Mouse (Mus musculus): ENCODE measurements around the gene Hcls1.

Gene Hcls1

DNA sequence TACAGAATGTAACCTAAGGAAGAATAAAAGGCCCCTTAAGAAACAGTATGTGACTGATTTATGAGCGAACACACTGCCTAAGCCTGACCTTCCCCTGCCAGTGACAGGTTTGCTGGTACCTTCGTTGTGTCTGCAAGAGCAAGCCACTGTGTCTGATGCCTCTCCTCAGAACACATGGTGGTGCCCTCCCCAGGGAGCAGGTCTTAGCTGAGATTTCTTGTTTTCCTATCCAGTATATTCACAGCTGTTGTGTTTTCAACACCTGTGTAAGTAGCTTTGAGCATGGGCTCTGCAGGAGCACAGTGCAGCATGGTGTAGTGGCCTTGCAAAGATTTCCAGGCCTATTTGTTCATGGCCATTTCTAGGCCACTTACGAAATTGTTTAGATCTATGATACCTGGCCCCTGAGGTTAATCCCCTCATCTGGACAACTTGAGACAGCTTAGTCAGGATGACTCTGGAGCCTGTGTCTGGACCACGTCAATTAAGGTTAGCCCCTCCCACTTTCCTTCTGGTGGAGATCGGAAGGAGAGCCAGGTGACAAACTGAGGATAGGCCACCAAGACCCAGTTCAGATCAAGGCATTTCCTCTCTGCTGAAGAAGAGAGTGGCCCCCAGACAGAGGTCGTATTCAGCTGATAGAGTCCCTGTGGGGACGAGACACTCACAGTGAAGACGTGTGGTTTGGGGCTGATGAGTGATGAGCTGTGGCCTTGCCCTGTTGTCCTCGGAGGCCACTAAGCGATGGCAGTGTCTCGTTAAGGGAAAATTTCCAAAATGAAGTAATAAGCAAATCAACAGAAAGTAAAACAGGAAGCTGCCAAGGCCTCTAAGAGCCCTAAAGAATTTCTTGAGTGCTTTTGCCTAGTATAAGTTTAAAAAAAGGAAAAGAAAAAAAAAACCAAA is 4.3 kb upstream of the Hcls1 start:
- CTCF ChIA-PET: interaction anchor here (0.6 kb wide), 1 partner anchor 56 kb away, joined by 5 read pairs; no protein-coding TSS in a partner anchor

DNA sequence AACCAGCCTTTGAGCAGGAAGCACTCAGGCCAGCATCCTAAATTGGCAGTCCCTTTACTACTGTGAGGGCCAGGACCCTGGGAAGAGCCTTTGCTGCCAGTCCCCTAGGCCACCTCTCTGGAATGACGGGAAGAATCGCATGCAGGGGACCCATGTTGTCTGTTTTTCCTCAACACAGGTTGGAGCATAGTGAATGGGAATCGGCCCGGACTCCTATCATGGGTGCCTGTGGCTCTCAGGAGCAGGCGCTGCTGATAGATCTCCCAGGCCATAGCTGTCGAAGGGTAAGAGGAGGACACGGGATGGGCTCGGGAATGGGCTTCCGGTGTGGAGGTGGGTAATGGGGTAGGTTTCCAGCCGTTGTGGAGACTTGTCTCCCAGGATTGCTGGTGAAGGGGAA is 3.4 kb upstream of the Hcls1 start:
- CTCF ChIA-PET: interaction anchor here (1.1 kb wide), 1 partner anchor 13 kb away, joined by 3 read pairs; no protein-coding TSS in a partner anchor

DNA sequence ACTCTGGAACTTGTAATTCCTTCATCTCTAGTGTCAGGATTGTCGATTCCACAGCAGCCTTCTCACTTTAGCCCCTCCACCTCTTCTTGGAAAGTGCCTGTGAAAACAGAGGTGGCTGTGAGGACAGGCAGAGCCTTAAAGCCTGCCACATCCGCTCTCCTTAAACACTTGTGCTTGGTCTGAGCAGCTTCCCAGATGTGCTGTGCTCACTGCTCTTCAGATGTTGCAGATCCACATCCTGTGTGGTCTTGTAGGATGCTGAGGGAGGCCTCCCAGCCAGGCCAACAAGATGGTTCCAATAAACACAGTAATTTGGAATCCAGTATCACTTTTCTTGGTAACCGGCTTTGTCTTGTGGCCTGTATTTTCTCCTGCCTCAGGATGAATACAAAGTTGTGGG is 2.8 kb upstream of the Hcls1 start:
- CTCF ChIA-PET: interaction anchor here (1.1 kb wide), 1 partner anchor 12 kb away, joined by 3 read pairs; no protein-coding TSS in a partner anchor

DNA sequence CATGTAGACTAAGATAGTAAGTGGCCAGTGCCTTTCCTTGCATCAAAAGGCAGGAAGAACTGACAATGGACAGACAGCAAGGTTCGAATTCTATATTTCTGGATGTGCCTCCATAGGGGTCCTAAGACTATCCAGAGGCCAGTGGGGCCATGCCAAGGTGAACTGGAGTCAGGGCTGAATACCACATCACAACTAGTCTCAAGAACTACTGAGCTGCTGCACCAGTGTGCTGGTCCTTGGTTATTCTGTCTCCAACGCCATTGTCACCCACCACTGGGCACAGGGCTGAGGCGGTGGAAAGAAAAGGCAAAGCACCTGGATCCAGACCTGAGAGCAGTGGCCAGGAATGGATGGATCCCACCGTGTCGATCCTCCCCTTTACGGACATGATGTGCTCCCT is 2.2 kb upstream of the Hcls1 start:
- CTCF ChIA-PET: no interaction called here

DNA sequence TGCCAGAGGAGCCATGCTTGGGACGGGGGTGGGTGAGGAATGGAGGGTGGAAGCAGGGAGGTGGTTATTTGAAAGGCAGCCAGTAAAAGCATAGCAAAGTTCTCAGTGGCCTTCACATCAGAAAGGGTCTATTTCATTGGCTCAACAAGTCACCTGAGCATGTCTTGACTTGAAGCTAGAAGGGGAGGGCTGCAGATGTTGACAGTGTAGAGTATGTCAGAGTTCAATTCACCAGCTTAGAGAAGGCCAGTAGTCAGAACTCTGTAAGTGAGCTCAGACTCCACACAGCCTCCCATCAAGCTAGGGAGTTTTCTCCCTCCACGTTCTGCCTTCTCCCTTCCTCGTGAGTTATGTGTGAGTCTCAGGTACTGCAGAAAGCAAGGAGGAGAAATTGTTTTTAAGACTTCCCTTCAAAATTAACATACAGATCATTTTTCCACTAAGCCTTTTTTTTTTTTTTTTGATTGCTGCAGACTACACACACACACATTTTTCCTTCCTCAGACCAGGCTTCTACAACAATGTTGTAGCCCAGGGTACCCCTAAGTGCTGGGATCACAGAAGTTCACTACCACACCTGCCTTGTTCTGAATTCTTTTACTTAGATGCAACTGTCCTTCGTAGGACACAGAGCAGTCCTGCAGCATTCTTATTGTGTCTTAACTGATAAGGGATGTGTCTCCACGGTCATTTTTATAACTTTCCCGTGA is 497 bp upstream of the Hcls1 start:
- CTCF ChIA-PET: interaction anchor here (0.7 to 1.1 kb wide), 4 partner anchors 10 to 1555 kb away, joined by 3 to 4 read pairs (median 4); no protein-coding TSS in a partner anchor

DNA sequence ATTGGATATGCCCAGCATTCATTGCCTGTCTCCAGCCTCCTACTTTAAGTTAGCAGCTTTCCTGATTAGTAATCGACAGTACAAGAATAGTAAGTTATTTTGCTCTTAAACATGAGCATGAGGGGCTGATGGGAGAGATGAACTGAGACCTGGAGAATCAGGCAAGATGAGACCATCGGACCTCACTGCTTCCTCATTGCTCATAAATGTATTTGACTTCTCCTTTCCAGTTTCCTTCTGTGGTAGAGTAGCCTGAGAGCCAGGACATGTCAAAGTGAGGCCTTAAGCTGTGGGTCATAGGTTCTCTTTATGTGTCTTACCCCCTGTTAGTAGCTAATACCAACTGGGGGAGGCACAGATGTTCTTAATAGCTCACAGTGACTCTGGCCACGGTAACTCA is 1.0 kb downstream of the Hcls1 start:
- CTCF ChIA-PET: no interaction called here

DNA sequence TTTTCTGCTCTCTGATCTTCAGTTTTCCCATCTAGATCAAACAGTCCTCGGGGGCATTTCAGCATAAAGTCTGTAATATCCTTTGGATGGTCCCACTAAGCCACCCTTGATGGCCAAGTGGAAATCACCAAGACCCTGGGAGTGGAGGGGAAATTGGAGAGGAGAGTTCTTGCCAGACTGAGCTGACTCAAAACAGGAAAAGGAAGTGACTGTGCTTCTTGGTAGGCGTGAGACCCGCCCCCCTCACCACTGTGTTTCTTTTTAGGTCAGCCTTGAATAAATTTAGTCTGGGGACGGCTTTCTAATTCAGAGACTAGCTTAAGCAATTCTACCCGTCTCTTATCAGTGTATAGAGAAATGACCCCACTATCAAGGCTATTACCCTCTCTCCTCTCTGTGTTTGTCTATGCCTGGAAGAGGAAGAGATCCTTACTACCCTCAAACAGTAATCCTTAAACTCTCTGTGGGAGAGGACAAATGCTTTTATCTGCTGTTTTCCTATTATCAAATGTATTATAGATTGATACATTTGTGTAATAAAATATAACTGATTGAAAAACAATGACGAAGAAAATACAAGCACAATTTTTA is 6.4 kb downstream of the Hcls1 start:
- CTCF ChIA-PET: no interaction called here

DNA sequence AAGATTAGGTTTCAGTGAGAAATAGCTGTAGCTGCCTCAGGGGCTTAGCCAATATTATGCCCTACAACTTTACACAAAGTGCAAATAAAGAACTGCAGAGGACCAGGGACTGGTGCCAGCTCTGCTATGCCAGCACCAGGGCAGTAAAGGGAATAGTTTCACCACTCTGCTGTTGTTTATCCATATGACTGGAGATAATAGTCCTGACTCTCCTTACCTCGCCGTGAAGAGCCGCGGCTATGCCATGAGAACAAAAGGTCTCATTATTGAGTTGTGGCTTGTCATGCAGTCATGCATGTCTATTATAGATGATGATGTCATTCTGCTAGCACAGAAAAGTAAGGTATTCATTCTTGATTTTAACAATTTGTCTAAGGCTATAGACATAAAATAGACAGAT is 7.1 kb downstream of the Hcls1 start:
- CTCF ChIA-PET: no interaction called here

DNA sequence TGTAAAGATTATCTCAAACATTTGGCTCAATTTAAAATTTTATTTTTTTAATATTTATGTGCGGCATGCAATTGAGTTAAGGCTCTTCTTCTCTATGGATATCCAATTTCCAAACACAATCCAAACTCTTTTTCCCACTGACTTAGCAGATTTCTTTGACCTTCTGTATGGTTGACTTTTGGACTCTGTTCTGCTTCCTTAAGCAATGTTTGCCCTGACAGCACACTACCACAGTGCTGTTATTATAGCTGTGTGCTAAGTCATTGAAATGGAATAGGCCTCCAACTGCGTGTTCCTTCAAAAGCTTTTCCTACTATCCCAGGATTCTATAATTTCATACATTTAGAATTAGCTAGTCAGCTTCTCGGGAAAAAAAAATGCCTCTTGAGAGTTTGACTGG is 8.8 kb downstream of the Hcls1 start:
- CTCF ChIA-PET: interaction anchor here (1.0 kb wide), 1 partner anchor 9 kb away, joined by 3 read pairs; the partner anchor contains the start of gene Hcls1

DNA sequence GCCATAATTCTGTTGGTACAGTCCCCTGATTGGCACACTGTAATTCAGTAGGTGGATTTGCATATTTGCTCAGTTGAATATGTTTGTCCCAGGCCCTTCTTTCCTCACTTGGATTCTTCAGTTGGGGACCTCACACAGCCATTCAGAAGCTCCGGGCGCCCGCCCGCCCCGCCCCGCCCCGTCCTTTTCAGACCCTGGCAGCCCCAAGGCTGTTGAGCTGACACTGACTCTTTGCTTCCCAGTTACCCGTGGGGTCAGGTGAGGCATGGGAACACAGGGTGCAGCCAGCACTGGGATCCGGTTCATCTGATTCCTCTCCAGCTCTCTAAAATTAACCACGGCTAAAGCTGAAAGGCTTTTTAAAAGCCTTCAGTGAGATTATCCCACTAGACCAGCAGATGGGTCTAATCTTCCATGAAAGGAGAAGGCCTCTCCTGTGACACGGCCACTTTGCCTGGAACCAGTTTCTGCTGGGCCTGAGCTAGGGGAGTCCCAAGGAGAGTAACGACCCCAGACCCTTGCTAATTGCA is 10.2 kb downstream of the Hcls1 start:
- CTCF ChIA-PET: no interaction called here

DNA sequence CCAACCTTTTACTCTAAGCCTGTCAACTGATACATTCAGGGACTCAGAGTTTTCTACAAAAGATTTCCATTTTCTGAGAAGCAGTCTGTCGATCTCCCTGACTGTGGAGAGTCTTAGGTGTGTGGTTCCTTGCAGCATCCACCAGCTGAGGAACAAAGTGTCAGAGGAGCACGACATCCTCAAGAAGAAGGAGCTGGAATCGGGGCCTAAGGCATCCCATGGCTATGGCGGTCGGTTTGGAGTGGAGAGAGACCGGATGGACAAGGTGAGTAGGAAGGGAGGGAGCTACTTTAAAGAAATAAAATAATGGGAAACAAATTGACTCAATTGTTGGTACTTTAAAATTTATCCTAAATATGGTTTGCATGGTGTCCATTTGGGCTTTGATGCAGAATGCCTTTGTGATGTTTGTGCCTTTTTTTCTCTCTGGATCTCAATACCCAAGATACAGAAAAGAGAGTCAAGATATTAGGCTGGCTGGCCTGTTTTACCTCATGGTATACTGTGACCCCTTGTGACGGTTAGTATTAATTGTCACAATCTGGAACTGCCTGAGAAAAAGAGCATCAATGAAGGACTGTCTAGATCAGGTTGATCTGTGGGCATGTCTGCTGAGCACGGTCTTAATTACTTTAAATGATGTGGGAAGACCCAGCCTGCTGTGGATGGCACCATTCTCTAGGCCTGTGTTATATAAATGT is 11.8 kb downstream of the Hcls1 start:
- CTCF ChIA-PET: no interaction called here

DNA sequence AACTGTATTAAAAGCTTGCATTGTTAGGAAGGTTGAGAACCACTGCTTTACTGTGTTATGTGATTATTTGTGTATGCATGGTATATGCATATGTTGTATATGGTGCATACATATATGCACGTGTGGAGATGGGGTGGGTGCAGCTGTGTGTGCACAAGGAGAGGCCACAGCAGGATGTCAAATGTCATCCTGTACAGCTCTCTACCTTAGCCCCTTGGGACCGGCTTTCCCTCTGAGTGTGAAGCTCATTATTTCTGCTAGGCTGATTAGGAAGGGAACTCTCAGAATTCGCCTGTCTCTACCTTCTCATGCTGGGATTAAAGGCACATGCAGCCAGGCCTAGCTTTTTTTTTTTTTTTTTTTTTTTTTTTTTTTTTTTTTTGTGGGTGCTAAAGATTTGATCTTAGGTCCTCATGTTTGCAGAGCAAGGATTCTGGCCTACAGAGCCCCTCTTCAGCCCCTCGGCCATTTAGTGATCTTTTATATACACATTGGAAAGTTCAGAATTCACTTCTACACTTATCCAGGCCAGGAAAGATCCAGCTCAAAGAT is 12.9 kb downstream of the Hcls1 start:
- CTCF ChIA-PET: interaction anchor here (0.6 kb wide), 2 partner anchors 52 to 950 kb away, joined by 3 read pairs; no protein-coding TSS in a partner anchor

DNA sequence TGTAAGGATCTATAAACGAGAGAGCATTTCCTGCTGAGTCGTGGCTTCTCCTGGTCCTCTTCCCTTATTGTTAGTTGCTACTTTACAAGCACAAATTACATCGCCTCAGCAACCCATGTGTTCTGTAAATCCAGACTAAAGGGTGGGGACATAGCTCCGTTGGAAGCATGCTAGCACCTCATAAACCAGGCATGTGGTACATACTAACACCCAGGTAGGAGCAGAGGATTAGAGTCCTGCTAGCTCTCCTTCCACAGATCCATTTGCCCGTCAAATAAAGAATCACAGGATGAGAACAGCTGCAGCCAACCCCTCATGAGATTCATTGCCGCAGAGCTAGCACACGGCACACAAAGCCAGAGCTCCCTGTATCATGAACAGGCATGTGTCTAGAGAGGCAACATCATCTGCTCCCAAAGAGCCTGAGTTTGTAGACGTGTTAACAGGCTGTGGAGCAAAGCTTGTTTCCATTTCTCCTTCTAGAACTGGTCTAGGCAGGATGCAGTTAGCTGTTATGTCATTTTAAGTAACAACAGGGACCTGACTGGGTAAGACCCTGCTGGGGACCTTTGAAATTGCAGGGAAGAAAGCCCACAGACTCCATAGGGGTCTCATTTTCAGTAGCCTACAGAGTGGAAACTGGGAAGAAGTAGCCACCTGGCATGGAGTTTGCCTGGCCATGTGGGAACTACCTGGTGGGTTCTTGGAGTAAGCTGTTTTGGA is 15.0 kb downstream of the Hcls1 start:
- CTCF ChIA-PET: interaction anchor here (0.8 kb wide), 1 partner anchor 48 kb away, joined by 5 read pairs; no protein-coding TSS in a partner anchor

DNA sequence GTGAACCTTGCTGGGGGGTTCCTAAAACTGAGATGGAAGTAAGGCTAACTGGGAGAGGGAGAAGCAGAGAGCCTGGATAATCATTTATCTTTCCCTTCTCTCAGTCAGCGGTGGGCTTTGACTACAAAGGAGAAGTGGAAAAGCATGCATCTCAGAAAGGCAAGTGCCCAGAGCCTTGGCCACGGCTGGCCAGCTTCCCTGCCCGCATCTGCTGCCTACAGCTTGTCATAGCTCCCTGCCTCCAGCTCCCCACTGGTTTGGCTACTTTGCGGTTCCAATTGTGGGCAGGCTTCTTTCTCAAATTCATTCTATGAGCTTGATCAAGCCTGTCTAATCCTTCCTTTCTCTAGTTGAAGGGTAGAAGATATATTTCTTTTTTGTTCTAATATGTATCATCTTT is 16.2 kb downstream of the Hcls1 start:
- CTCF ChIA-PET: no interaction called here

DNA sequence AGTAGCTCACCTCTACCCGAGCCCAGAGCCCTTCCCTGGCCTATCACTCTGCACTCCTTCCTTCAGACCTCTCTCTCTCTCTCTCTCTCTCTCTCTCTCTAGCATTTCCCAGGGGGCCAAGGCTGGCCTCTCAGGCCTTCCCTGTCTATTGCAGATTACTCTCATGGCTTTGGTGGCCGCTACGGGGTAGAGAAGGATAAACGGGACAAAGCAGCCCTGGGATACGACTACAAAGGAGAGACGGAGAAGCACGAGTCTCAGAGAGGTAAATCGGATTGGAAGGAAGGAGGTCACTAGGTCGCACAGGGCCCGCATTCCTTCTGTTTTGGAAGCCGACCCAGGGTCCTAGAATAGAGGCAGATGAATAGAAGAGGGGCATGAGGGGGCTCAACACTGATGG is 20.3 kb downstream of the Hcls1 start:
- CTCF ChIA-PET: no interaction called here

DNA sequence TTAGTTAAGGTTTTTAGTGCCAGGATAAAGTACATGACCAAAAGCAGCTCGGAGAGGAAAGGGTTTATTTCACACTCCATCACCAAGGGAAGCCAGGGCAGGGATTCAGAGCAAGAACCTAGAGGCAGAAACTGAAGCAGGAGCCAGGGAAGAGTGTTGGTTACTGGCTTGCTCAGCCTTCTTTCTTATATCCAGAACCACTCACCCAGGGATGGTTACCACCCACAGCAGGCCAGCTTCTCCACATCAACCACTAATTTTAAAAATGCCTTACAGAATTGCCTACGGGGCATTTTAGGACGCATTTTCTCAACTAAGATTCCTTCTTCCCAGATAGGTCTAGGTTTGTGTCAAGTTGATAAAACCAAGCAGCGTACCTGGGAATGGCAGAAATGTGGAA is 28.6 kb downstream of the Hcls1 start:
- CTCF ChIA-PET: no interaction called here

DNA sequence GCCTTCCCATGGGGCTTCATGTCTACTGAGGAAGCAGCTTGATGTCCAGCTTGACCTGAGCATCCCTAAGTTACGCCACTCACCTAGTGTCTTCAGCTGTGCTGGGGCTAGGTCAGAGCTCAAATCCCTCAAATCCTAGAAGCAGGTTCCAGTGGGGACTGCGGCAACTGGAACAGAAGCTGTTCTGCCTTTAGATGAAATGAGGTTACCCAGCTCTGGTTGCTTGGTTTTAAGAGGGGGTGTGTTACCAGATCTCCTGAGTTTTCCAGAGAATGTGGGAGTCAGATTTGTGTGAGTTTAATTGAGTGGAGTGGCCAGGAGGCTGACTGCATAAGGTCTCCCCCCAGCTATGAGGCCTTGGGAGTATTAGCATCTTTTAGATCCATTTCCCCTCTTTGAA is 44.3 kb downstream of the Hcls1 start:
- CTCF ChIA-PET: interaction anchor here (0.6 kb wide), 1 partner anchor 29 kb away, joined by 16 read pairs; no protein-coding TSS in a partner anchor

DNA sequence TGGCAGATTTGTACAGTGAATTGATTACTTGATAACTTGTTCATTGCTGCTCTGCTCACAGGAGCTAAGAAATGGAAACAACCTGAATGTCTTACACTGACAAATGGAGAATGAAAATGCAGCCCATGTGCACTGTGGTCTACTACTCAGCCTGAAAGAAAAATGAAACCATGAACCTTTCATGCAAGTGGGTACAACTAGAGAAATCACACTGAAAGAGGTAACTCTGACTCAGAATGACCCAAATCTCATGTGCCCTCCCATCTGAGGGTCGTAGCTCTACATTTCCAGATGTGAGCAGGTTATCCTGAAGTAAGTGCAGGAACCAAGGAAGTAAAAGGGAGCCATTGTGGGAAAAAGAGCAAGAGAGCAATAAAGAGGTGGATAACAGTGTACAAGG is 49.0 kb downstream of the Hcls1 start:
- CTCF ChIA-PET: no interaction called here

DNA sequence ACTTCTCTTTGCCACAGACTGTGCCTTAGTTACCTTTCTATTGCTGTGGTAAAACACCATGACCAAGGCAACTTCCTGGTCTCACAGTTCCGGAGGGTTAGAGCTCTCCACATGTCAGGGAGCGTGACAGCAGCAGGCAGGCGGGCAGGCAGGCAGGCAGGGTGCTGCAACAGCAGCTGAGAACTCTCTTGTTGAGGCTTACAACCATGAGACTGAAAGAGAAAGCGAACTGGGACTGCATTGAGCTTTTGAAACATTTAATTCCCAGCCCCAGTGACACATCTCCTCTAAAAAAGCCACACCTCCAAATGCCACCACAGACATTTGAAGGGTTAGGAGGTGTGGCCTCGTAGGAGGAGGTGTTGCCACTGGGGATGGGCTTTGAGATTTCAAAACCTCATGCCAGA is 50.9 kb downstream of the Hcls1 start:
- CTCF ChIA-PET: interaction anchor here (0.6 kb wide), 1 partner anchor 357 kb away, joined by 4 read pairs; no protein-coding TSS in a partner anchor

DNA sequence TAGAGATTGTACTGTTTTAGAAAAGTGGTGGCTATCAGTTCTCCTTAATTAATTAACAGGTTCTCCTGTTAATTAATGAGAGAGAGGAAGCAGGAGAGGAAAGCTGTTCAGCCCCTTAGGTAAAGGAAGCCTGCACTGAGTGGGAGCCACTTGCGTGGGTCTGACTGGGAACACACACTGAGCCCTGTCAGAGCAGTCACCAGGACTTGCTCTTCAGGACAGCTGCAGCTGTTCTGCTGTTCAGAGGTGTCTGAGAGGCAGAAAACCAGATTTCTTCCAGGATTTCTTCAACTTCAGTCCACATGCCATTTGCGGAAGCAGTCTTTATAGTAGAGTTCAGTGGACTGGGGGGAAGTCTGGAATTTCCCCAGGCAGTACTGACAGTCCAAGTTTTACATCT is 52.6 kb downstream of the Hcls1 start:
- CTCF ChIA-PET: no interaction called here
